Mouse (Mus musculus): ENCODE results near the gene 2700097O09Rik. TPM values are rescaled to one million over a fixed set of nuclear protein-coding genes. Genes with fewer than 3 reads are reported as not detected.

Gene 2700097O09Rik
- polyA plus RNA-seq, 2 experiments: 15.0 to 37.0 TPM

GRCm38 (mm10) chr12:54999016-54999690 lies 80.8 kb downstream of the 2700097O09Rik start:
- Histone ChIP-seq H3K4me3 (ENCODE audit: insufficient read depth in 1 of 2, low read depth in 2 of 2, low read length in 2 of 2) (no peak overlapping the region), H3K9me3 (ENCODE audit: control insufficient read depth, low read length) (no peaks in the 10 kb centered on the region), H3K4me2 (ENCODE audit: low read depth) (no peak overlapping the region), H3K27me3 (ENCODE audit: control insufficient read depth, insufficient read depth, low read length) (no peaks in the 10 kb centered on the region), H3K9ac (replicated peaks) (peak overlapping the region; percentile 9; the same call in 1 of the 2 replicates), H3K36me3 (replicated peaks; ENCODE audit: control insufficient read depth, insufficient read depth, low read depth) (no peaks in the 10 kb centered on the region), H3K27ac (no peak overlapping the region), H3K4me1 (replicated peaks; ENCODE audit: control insufficient read depth in 2 of 2, insufficient read depth in 2 of 2, low read length in 1 of 2) (peaks cover 0 to 6% of the 10 kb centered on the region in 2 experiments; a peak in 1 of 4 replicates)
- WGBS (ENCODE audit: insufficient replicate concordance): 35% methylated on average over 14 of the region's 14 CpGs
- ATAC-seq (ENCODE audit: insufficient read depth) (0 out of 2 replicates have a peak, but pooled peaks have one; percentile 15), DNase-seq (ENCODE audit: low read depth in 3 of 3, low spot score in 3 of 3) (no peak)
- TF ChIP-seq CTCF (IDR thresholded peaks at IDR 0.05; ENCODE audit: low read depth) (no peak), EP300 (IDR thresholded peaks at IDR 0.05; ENCODE audit: low read depth) (no peak)

- 50% methylated on average over 5 of the region's 5 CpGs for WGBS (ENCODE audit: insufficient replicate concordance)
- no peak for ATAC-seq (ENCODE audit: insufficient read depth)
- H3K4me1 ChIP-seq (replicated peaks; ENCODE audit: control insufficient read depth in 2 of 2, insufficient read depth in 2 of 2, low read length in 1 of 2): peaks cover 0 to 12% of the 10 kb centered on the region in 2 experiments; a peak in 2 of 4 replicates
- H3K9me3 ChIP-seq (ENCODE audit: control insufficient read depth, low read length): no peaks in the 10 kb centered on the region
- no peak overlapping the region for H3K4me2 ChIP-seq (ENCODE audit: low read depth)
- no peak overlapping the region for H3K27ac ChIP-seq
- H3K36me3 ChIP-seq (replicated peaks; ENCODE audit: control insufficient read depth, insufficient read depth, low read depth): no peaks in the 10 kb centered on the region
- H3K27me3 ChIP-seq (ENCODE audit: control insufficient read depth, insufficient read depth, low read length): no peaks in the 10 kb centered on the region
- no peak overlapping the region for H3K4me3 ChIP-seq (ENCODE audit: insufficient read depth in 1 of 2, low read depth in 2 of 2, low read length in 2 of 2)
- H3K9ac ChIP-seq (replicated peaks): no peak overlapping the region
- TF ChIP-seq CTCF (IDR thresholded peaks at IDR 0.05; ENCODE audit: low read depth): no peak
- no peak for TF ChIP-seq EP300 (IDR thresholded peaks at IDR 0.05; ENCODE audit: low read depth)
- no peak for DNase-seq (ENCODE audit: low read depth in 3 of 3, low spot score in 3 of 3)
These were observed 81.5 kb downstream of the 2700097O09Rik start for GRCm38 (mm10) chr12:54998411-54998810.

GRCm38 (mm10) chr12:54996979-54997474 lies 82.9 kb downstream of the 2700097O09Rik start:
- ATAC-seq (ENCODE audit: insufficient read depth) (no peak), DNase-seq (ENCODE audit: low read depth in 3 of 3, low spot score in 3 of 3) (no peak)
- H3K9ac ChIP-seq (replicated peaks): no peak overlapping the region
- no peaks in the 10 kb centered on the region for H3K27me3 ChIP-seq (ENCODE audit: control insufficient read depth, insufficient read depth, low read length)
- no peak for TF ChIP-seq EP300 (IDR thresholded peaks at IDR 0.05; ENCODE audit: low read depth)
- TF ChIP-seq CTCF (IDR thresholded peaks at IDR 0.05; ENCODE audit: low read depth): no peak
- no peaks in the 10 kb centered on the region for H3K36me3 ChIP-seq (replicated peaks; ENCODE audit: control insufficient read depth, insufficient read depth, low read depth)
- no peak overlapping the region for H3K27ac ChIP-seq
- peaks cover 0 to 13% of the 10 kb centered on the region in 2 experiments; a peak in 2 of 4 replicates for H3K4me1 ChIP-seq (replicated peaks; ENCODE audit: control insufficient read depth in 2 of 2, insufficient read depth in 2 of 2, low read length in 1 of 2)
- H3K4me2 ChIP-seq (ENCODE audit: low read depth): no peak overlapping the region
- H3K4me3 ChIP-seq (ENCODE audit: insufficient read depth in 1 of 2, low read depth in 2 of 2, low read length in 2 of 2): no peak overlapping the region
- no peaks in the 10 kb centered on the region for H3K9me3 ChIP-seq (ENCODE audit: control insufficient read depth, low read length)
- WGBS (ENCODE audit: insufficient replicate concordance): 73% methylated on average over 6 of the region's 6 CpGs

- Histone ChIP-seq H3K27ac (no peak overlapping the region), H3K9me3 (ENCODE audit: control insufficient read depth, low read length) (no peaks in the 10 kb centered on the region), H3K4me1 (replicated peaks; ENCODE audit: control insufficient read depth in 2 of 2, insufficient read depth in 2 of 2, low read length in 1 of 2) (peaks cover 0 to 13% of the 10 kb centered on the region in 2 experiments; a peak in 2 of 4 replicates), H3K36me3 (replicated peaks; ENCODE audit: control insufficient read depth, insufficient read depth, low read depth) (no peaks in the 10 kb centered on the region), H3K9ac (replicated peaks) (no peak overlapping the region), H3K4me2 (ENCODE audit: low read depth) (no peak overlapping the region), H3K27me3 (ENCODE audit: control insufficient read depth, insufficient read depth, low read length) (no peaks in the 10 kb centered on the region), H3K4me3 (ENCODE audit: insufficient read depth in 1 of 2, low read depth in 2 of 2, low read length in 2 of 2) (no peak overlapping the region)
- no peak for TF ChIP-seq EP300 (IDR thresholded peaks at IDR 0.05; ENCODE audit: low read depth)
- ATAC-seq (ENCODE audit: insufficient read depth) (no peak), DNase-seq (ENCODE audit: low read depth in 3 of 3, low spot score in 3 of 3) (no peak)
- WGBS (ENCODE audit: insufficient replicate concordance): 68% methylated on average over 3 of the region's 3 CpGs
These were observed 83.9 kb downstream of the 2700097O09Rik start for GRCm38 (mm10) chr12:54995965-54996364.

Other genes with a start within 250 kb of the 2700097O09Rik start
- 7.8 and 8.8 TPM in 2 replicates for gene Cfl2, start 217.2 kb downstream of the 2700097O09Rik start, polyA plus RNA-seq (2012; rRNA removed)
- 30.8 and 34.3 TPM in 2 replicates for gene Cfl2, start 217.2 kb downstream of the 2700097O09Rik start, polyA plus RNA-seq (2014; fragmentation: Nextera tagmentation; extraction: Ambion mirVana)
- gene Gm20403, start 93.6 kb downstream of the 2700097O09Rik start, polyA plus RNA-seq (2012; rRNA removed): not detected in 2 replicates
- not detected in 2 replicates for gene Gm20403, start 93.6 kb downstream of the 2700097O09Rik start, polyA plus RNA-seq (2014; fragmentation: Nextera tagmentation; extraction: Ambion mirVana)
- gene Baz1a, start 65.8 kb downstream of the 2700097O09Rik start, polyA plus RNA-seq (2012; rRNA removed): 9.6 and 17.7 TPM in 2 replicates
- 26.4 and 28.0 TPM in 2 replicates for gene Baz1a, start 65.8 kb downstream of the 2700097O09Rik start, polyA plus RNA-seq (2014; fragmentation: Nextera tagmentation; extraction: Ambion mirVana)
- gene Srp54a, start 152 bp upstream of the 2700097O09Rik start, polyA plus RNA-seq (2012; rRNA removed): 7.1 and 11.2 TPM in 2 replicates
- gene Srp54a, start 152 bp upstream of the 2700097O09Rik start, polyA plus RNA-seq (2014; fragmentation: Nextera tagmentation; extraction: Ambion mirVana): 89.1 and 91.6 TPM in 2 replicates
- gene Fam177a, start 44.4 kb upstream of the 2700097O09Rik start, polyA plus RNA-seq (2012; rRNA removed): 2.3 and 3.8 TPM in 2 replicates
- 7.3 and 8.0 TPM in 2 replicates for gene Fam177a, start 44.4 kb upstream of the 2700097O09Rik start, polyA plus RNA-seq (2014; fragmentation: Nextera tagmentation; extraction: Ambion mirVana)
- 9.5 and 14.0 TPM in 2 replicates for gene Srp54b, start 75.0 kb upstream of the 2700097O09Rik start, polyA plus RNA-seq (2012; rRNA removed)
- 28.7 and 29.0 TPM in 2 replicates for gene Srp54b, start 75.0 kb upstream of the 2700097O09Rik start, polyA plus RNA-seq (2014; fragmentation: Nextera tagmentation; extraction: Ambion mirVana)
- gene 1700047I17Rik2, start 119.5 kb upstream of the 2700097O09Rik start, polyA plus RNA-seq (2012; rRNA removed): not detected in 2 replicates
- gene 1700047I17Rik2, start 119.5 kb upstream of the 2700097O09Rik start, polyA plus RNA-seq (2014; fragmentation: Nextera tagmentation; extraction: Ambion mirVana): not detected in 2 replicates
- gene Srp54c, start 150.1 kb upstream of the 2700097O09Rik start, polyA plus RNA-seq (2012; rRNA removed): 10.7 and 17.1 TPM in 2 replicates
- 34.7 and 40.3 TPM in 2 replicates for gene Srp54c, start 150.1 kb upstream of the 2700097O09Rik start, polyA plus RNA-seq (2014; fragmentation: Nextera tagmentation; extraction: Ambion mirVana)
- 4.2 and 5.2 TPM in 2 replicates for gene 1110008L16Rik, start 219.5 kb upstream of the 2700097O09Rik start, polyA plus RNA-seq (2012; rRNA removed)
- 6.1 and 7.2 TPM in 2 replicates for gene 1110008L16Rik, start 219.5 kb upstream of the 2700097O09Rik start, polyA plus RNA-seq (2014; fragmentation: Nextera tagmentation; extraction: Ambion mirVana)
- 2.8 and 4.7 TPM in 2 replicates for gene Ppp2r3c, start 222.9 kb upstream of the 2700097O09Rik start, polyA plus RNA-seq (2012; rRNA removed)
- gene Ppp2r3c, start 222.9 kb upstream of the 2700097O09Rik start, polyA plus RNA-seq (2014; fragmentation: Nextera tagmentation; extraction: Ambion mirVana): 7.4 and 7.9 TPM in 2 replicates